8 mouse cellular contexts compared by ENCODE assay signal in genomic region chr17:4994813-4995560, GRCm38 (mm10). TPM values are rescaled to one million over a fixed set of nuclear protein-coding genes. Genes with fewer than 3 reads are reported as not detected.
DNase-seq lines count a peak whose midpoint lies in the region; ATAC-seq and TF ChIP-seq lines count a peak whose summit lies in the region.

No protein-coding gene starts in this region.

- H3K4me2 ChIP-seq in forebrain, embryonic 11.5 days (ENCODE audit: low read depth, low read length, severe bottlenecking) = peak overlapping the region; percentile 67
- H3K4me2 ChIP-seq in heart, postnatal 0 days (ENCODE audit: low read depth, low read length) = peak overlapping the region; percentile 88
- H3K4me2 ChIP-seq in lung, embryonic 15.5 days = peak overlapping the region; percentile 55

- peaks cover 8% of the 10 kb centered on the region; the same call in 1 of the 2 replicates for H3K4me1 ChIP-seq in forebrain, embryonic 11.5 days (replicated peaks; ENCODE audit: control insufficient read depth, insufficient read depth, low read length)
- H3K4me1 ChIP-seq in heart, postnatal 0 days (ENCODE audit: control insufficient read depth, insufficient read depth) = peaks cover 15% of the 10 kb centered on the region; the same call in 1 of the 2 replicates
- H3K4me1 ChIP-seq in lung, embryonic 15.5 days = peaks cover 14% of the 10 kb centered on the region
- H3K4me1 ChIP-seq in olfactory bulb, adult 2 months (ENCODE audit: control insufficient read depth, insufficient read depth, low read length) = peaks cover 8% of the 10 kb centered on the region

- H3K27ac ChIP-seq in forebrain, embryonic 11.5 days (ENCODE audit: low read depth, low read length) = peak overlapping the region; percentile 100
- H3K27ac ChIP-seq in heart, postnatal 0 days (ENCODE audit: low read depth) = peak overlapping the region; percentile 98
- H3K27ac ChIP-seq in lung, embryonic 15.5 days = peak overlapping the region; percentile 100
- peak overlapping the region; percentile 99 for H3K27ac ChIP-seq in olfactory bulb, adult 2 months (ENCODE audit: insufficient read depth, low read depth, low read length)

- peak; percentile 47 for ATAC-seq in forebrain, embryonic 11.5 days (replicated peaks; ENCODE audit: low FRiP score)
- peak; percentile 61 for ATAC-seq in heart, postnatal 0 days (ENCODE audit: insufficient read depth, low read depth)
- peak; percentile 66 for ATAC-seq in lung, embryonic 15.5 days (ENCODE audit: borderline replicate concordance, extremely low read depth, low FRiP score, low TSS enrichment)

- DNase-seq in ES-CJ7 (ENCODE audit: low read depth, low spot score) = peak; percentile 34
- DNase-seq in c-Kit-positive CD71-positive TER-119-positive erythroid progenitor cells, embryonic 14.5 days (ENCODE audit: low spot score) = peak; percentile 48
- DNase-seq in forebrain, embryonic 11.5 days (ENCODE audit: low spot score) = peak; percentile 86
- peak; percentile 49 for DNase-seq in heart, postnatal 0 days (ENCODE audit: low spot score)
- peak; percentile 53 to 77 for DNase-seq in kidney, postnatal 36 days
- DNase-seq in thymus, postnatal 10 days (ENCODE audit: low spot score in 2 of 2) = peak; percentile 69 to 72

- no peak for TF ChIP-seq CTCF in heart, postnatal 0 days (IDR thresholded peaks at IDR 0.05; ENCODE audit: low read depth)
- TF ChIP-seq CTCF in olfactory bulb, adult 2 months (IDR thresholded peaks at IDR 0.05; ENCODE audit: insufficient read depth, low read depth, low read length) = no peak

- TF ChIP-seq POLR2A in olfactory bulb, adult 2 months (IDR thresholded peaks at IDR 0.05; ENCODE audit: insufficient read depth, low read depth, low read length) = peak; percentile 28; the same call in 1 of the 2 replicates

- 0% methylated on average over 40 of the region's 81 CpGs for WGBS in forebrain, embryonic 11.5 days
- WGBS in heart, postnatal 0 days = 0% methylated on average over 48 of the region's 81 CpGs
- WGBS in lung, embryonic 15.5 days = under 1% methylated on average over 61 of the region's 81 CpGs
- 3% methylated on average over 81 of the region's 81 CpGs for WGBS in olfactory bulb, adult 2 months

- no peaks in the 10 kb centered on the region for H3K9me3 ChIP-seq in forebrain, embryonic 11.5 days (ENCODE audit: control insufficient read depth, low read length)
- no peaks in the 10 kb centered on the region for H3K9me3 ChIP-seq in heart, postnatal 0 days (replicated peaks; ENCODE audit: control insufficient read depth, low read length)
- no peaks in the 10 kb centered on the region for H3K9me3 ChIP-seq in lung, embryonic 15.5 days

- no peaks in the 10 kb centered on the region for H3K27me3 ChIP-seq in forebrain, embryonic 11.5 days (ENCODE audit: control insufficient read depth, insufficient read depth, low read length)
- no peaks in the 10 kb centered on the region for H3K27me3 ChIP-seq in heart, postnatal 0 days (ENCODE audit: control insufficient read depth, insufficient read depth, low read length)
- H3K27me3 ChIP-seq in lung, embryonic 15.5 days = no peaks in the 10 kb centered on the region

- H3K4me3 ChIP-seq in forebrain, embryonic 11.5 days (ENCODE audit: low read depth, low read length) = peak overlapping the region; percentile 98
- H3K4me3 ChIP-seq in heart, postnatal 0 days (ENCODE audit: low read depth, low read length) = peak overlapping the region; percentile 88
- peak overlapping the region; percentile 96 for H3K4me3 ChIP-seq in lung, embryonic 15.5 days
- peak overlapping the region; percentile 87 for H3K4me3 ChIP-seq in olfactory bulb, adult 2 months (ENCODE audit: insufficient read depth, low read depth, low read length)

- H3K36me3 ChIP-seq in forebrain, embryonic 11.5 days (ENCODE audit: control insufficient read depth, insufficient read depth, low read length) = no peaks in the 10 kb centered on the region
- no peaks in the 10 kb centered on the region for H3K36me3 ChIP-seq in heart, postnatal 0 days (replicated peaks; ENCODE audit: control insufficient read depth, insufficient read depth, low read length)
- no peaks in the 10 kb centered on the region for H3K36me3 ChIP-seq in lung, embryonic 15.5 days

- H3K9ac ChIP-seq in forebrain, embryonic 11.5 days (ENCODE audit: low read length) = peak overlapping the region; percentile 100
- peak overlapping the region; percentile 99 for H3K9ac ChIP-seq in heart, postnatal 0 days (replicated peaks; ENCODE audit: low read depth, low read length)
- peak overlapping the region; percentile 99 for H3K9ac ChIP-seq in lung, embryonic 15.5 days

- TF ChIP-seq EP300 in heart, postnatal 0 days (IDR thresholded peaks at IDR 0.05; ENCODE audit: low read depth) = no peak

RNA-seq across cellular contexts. Expression of gene Arid1b, which starts 0.9 kb away (rescaled TPM):
- 15.5 and 16.3 TPM in 2 replicates for polyA plus RNA-seq in forebrain, embryonic 11.5 days (2014; fragmentation: Nextera tagmentation; extraction: Ambion mirVana)
- total RNA-seq in heart, postnatal 0 days (2014; rRNA removed; ENCODE audit: low replicate concordance) = 26.8 and 27.3 TPM in 2 replicates
- 4.1 and 4.4 TPM in 2 replicates for polyA plus RNA-seq in heart, postnatal 0 days (2015; fragmentation: Nextera tagmentation; extraction: Ambion mirVana)
- polyA plus RNA-seq in lung, embryonic 15.5 days (2015; fragmentation: Nextera tagmentation; extraction: Ambion mirVana) = 9.5 and 10.5 TPM in 2 replicates
- polyA plus RNA-seq in olfactory bulb, adult 2 months (2012; ENCODE audit: insufficient read depth, insufficient read length, low replicate concordance, missing spikeins) = not detected in 2 replicates

Comparison
In these comparisons a context has a peak if more than half of its experiments do, and no peak if none do; other contexts are left out.
1. Peak in every context shown above with its lines: DNase-seq, ATAC-seq, H3K4me3 ChIP-seq and H3K27ac ChIP-seq.
2. DNase-seq: peak in every context shown above with its lines; median percentile 86 in forebrain, embryonic 11.5 days; 70 in thymus, postnatal 10 days; 65 in kidney, postnatal 36 days; 49 in heart, postnatal 0 days; 48 in c-Kit-positive CD71-positive TER-119-positive erythroid progenitor cells, embryonic 14.5 days; 34 in ES-CJ7.